Mouse (Mus musculus) bone marrow, adult 2 months (tissue): ENCODE results near the gene Rps6kb2. TPM values are rescaled to one million over a fixed set of nuclear protein-coding genes. Genes with fewer than 3 reads are reported as not detected.
A peak's percentile ranks its signal among the peaks of the same experiment; 100 is the strongest.

Source experiments
- H3K27ac ChIP-seq: fragments of 200-500 bp; 2 replicates; pipeline ENCODE4 v1.5.1; 2012; ENCODE audit warnings: low read depth, mild to moderate bottlenecking, control low read depth, inconsistent platforms, low read length; ENCODE audit not compliant: control insufficient read depth, poor library complexity, insufficient read depth
- H3K4me1 ChIP-seq: fragments of 200-500 bp; 2 replicates; pipeline ENCODE4 v1.6.1; 2011; ENCODE audit warnings: low read length; ENCODE audit not compliant: control insufficient read depth, insufficient read depth
- H3K4me3 ChIP-seq: fragments of 200-500 bp; replicated peaks from 2 replicates; pipeline ENCODE3; 2011; ENCODE audit warnings: mild to moderate bottlenecking, low read depth, low read length, control low read depth; ENCODE audit not compliant: control insufficient read depth
- CTCF ChIP-seq: fragments of 200-500 bp; IDR thresholded peaks from 2 replicates; pipeline ENCODE4 v1.5.1; 2011; ENCODE audit warnings: low read length, control low read depth; ENCODE audit not compliant: control insufficient read depth, insufficient read depth
- POLR2A ChIP-seq: fragments of 200-500 bp; IDR thresholded peaks from 2 replicates; pipeline ENCODE4 v1.6.1; 2011; ENCODE audit warnings: low read depth, mild to moderate bottlenecking, control low read depth, low read length, borderline replicate concordance; ENCODE audit not compliant: control insufficient read depth
- WGBS: fragments of 180-500 bp; shearing (Covaris S2); methylation state at CpG from one replicate; pipeline ENCODE4 v1.1.7; 2018; 5-methylcytosine and 5-hydroxymethylcytosine counted together
- polyA plus RNA-seq: library from polyadenylated mRNA; stranded (reverse); fragments of >200 nt; gene quantifications from 2 replicates; pipeline ENCODE4 v1.2.4, GENCODE M21; 2011; ENCODE audit warnings: low replicate concordance; ENCODE audit not compliant: missing spikeins, insufficient read depth, insufficient read length

Rps6kb2 gene
- polyA plus RNA-seq, 1 experiment: 86.1 TPM

DNA sequence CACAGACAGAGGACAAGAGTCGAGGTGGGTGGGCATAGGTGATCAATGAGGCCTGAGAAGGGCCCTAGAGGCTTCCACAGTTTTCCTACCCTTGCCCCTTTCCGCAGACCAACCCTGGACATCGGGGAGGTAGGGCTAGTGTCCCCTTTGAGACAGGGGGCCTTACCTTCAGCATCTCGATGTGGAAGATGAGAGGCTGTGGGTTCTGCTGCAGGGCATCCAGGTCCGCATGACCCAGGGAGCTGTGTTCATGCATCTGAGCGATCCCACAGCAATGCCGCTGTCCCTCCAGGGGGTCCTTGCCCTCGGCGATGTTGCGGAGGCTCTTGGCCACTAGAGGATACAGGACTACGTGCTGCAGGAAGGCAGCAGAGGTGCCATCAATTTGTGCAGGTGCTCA lies 47.3 kb downstream of the Rps6kb2 start:
- 90% methylated on average over 11 of the region's 11 CpGs for WGBS
- Histone ChIP-seq H3K4me1 (peaks cover 28% of the 10 kb centered on the region), H3K27ac (no peak overlapping the region), H3K4me3 (no peak overlapping the region)
- TF ChIP-seq CTCF: no peak
- no peak for TF ChIP-seq POLR2A

DNA sequence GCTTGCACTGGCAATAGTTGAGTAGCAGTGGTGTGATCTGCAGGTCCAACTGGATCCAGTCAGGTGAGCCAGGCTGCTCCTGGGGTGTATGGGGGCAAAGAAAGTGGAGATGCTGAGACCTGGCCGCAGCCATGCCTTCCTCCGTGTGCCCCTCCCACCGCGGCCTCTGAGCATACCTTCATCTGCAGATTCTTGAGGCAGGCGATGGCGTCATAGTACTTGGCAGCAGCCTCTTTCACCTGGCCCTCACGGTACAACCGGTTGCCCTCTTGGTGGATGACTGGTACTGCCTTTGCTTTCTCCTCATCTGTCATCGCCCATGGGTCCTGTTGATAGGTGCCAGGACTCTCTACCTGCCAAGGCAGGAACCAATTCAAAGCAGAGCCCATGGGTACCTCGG lies 48.0 kb downstream of the Rps6kb2 start:
- H3K4me3 ChIP-seq: no peak overlapping the region
- WGBS: 96% methylated on average over 10 of the region's 10 CpGs
- no peak for TF ChIP-seq CTCF
- no peak for TF ChIP-seq POLR2A
- H3K27ac ChIP-seq: no peak overlapping the region
- peaks cover 26% of the 10 kb centered on the region for H3K4me1 ChIP-seq

DNA sequence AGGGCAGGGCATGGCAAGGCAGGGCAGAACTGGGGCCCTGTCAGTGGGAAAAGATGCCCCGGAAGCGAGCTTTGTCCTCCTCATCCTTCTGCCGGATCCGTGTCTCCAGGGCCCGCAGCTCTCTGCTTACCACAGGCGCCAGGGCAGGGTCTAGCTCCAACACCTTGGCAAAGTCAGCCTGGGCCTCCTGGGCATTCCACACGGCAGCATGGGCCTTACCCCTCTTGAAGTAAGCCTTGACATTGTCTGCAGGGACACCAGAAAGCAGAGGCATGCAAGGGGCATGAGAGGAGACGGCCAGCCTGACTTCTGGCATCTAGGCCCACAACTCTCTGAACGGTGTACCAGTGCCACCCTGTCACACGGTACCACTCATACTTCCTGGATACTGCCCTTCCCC lies 48.6 kb downstream of the Rps6kb2 start:
- TF ChIP-seq CTCF (no peak), POLR2A (no peak)
- Histone ChIP-seq H3K4me1 (peaks cover 26% of the 10 kb centered on the region), H3K4me3 (no peak overlapping the region), H3K27ac (peak overlapping the region; percentile 94)
- WGBS: 71% methylated on average over 10 of the region's 10 CpGs

DNA sequence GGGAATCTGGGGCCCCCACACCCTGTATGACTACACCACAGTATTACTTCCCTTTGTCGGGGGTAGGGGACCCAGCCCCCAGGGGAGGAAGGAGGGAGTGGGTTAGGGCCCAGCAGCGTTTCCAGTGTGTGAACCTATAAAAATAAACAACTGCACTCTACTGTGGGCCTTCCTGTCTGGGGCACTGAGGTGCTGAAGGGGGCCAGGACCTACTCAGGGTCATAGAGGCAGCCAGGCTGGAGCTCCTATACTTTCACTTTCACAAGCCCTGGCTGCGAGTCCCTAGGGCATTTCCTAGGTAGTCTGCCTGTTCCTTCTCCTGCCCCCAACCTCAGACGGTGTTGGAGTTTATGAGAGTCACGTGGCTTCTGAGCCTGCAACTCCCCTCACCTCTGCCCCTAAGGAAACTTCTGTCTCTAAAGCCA lies 49.3 kb downstream of the Rps6kb2 start:
- H3K4me3 ChIP-seq: no peak overlapping the region
- H3K27ac ChIP-seq: peak overlapping the region; percentile 94
- TF ChIP-seq POLR2A: no peak
- no peak for TF ChIP-seq CTCF
- 2% methylated on average over 5 of the region's 5 CpGs for WGBS
- peaks cover 24% of the 10 kb centered on the region for H3K4me1 ChIP-seq

DNA sequence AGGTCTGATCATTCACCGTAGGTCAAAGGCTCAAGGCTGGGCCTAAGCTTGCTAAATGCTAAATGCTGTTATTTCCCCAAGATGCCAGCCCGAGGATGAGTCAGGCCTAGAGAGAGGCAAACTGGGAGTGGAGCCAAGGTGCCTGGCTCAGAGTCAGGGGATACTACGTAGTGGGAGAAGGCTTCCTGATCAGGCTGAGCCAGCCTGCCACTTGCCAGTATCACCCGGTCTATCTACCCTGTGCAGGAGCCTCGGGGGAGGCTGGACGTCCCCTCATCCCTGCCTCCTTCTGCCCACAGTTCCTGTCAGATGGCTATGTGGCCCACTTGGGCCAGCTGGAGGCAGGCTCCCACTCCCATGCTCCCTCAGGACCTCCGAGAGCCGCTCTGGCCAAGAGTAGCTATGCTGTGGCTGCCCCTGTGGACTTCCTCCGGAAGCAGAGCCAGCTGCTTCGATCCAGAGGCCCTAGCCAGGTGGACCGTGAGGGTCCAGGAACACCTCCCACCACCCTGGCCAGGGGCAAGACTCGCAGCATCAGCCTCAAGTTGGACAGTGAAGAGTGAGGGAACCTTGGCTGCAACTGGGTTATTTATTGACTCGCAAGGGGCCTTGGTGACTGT lies 49.9 kb downstream of the Rps6kb2 start:
- TF ChIP-seq CTCF: no peak
- peak; percentile 57; the same call in 1 of the 2 replicates for TF ChIP-seq POLR2A
- Histone ChIP-seq H3K27ac (peak overlapping the region; percentile 94), H3K4me3 (no peak overlapping the region), H3K4me1 (peaks cover 24% of the 10 kb centered on the region)
- WGBS: 2% methylated on average over 13 of the region's 13 CpGs

DNA sequence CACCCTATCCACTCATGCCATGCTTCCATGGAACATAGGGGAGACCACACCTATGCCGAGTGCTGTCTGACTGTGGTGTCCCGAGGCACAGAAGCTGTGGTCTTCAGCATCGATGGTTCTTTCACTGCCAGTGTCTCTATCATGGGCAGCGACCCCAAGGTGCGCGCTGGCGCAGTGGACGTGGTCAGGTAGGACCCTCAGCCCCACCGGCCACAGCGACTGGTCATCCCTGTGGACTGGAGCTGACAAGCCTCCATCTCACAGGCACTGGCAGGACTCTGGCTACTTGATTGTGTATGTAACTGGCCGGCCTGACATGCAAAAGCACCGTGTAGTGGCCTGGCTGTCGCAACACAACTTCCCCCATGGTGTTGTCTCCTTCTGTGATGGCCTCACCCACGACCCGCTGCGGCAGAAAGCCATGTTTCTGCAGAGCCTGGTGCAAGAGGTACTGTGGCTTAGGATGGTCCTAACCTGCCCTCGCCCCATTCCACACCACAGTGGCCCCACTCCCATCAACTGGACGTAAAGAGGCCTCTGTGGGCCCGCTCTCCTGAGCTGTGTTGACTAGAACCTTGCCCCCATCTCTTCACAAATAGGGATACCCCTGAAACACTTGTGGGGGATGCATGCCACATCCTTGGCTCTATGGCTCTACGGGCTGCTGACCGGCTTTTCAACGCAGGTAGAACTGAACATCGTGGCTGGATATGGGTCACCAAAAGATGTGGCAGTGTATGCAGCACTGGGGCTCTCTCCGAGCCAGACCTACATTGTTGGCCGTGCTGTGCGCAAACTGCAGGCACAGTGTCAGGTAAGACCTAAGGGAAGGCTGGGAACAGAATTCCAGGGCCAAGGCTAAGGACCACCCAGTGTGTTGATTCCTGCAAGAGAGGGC lies 50.8 kb downstream of the Rps6kb2 start:
- Histone ChIP-seq H3K4me1 (peaks cover 24% of the 10 kb centered on the region), H3K27ac (peak overlapping the region; percentile 94), H3K4me3 (no peak overlapping the region)
- TF ChIP-seq POLR2A (no peak), CTCF (no peak)
- WGBS: 74% methylated on average over 26 of the region's 26 CpGs

DNA sequence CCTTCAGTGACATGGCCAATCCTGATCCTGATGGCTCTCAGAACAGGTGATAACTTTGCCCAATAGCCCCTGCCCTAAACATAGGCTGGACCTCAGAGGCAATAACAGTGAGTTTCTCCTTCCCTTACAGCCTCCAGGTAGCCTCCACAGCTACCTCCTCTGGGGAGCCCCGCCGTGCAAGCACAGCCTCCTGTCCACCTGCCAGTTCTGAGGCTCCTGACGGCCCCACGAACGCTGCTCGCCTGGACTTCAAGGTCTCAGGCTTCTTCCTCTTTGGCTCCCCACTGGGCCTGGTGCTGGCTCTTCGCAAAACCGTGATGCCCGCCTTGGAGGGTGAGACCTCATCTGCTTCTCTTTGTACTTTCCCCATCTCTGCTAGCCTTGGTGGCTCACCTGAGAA lies 54.6 kb downstream of the Rps6kb2 start:
- Histone ChIP-seq H3K4me3 (no peak overlapping the region), H3K27ac (no peak overlapping the region), H3K4me1 (peaks cover 18% of the 10 kb centered on the region)
- no peak for TF ChIP-seq CTCF
- no peak for TF ChIP-seq POLR2A
- WGBS: 87% methylated on average over 9 of the region's 9 CpGs

DNA sequence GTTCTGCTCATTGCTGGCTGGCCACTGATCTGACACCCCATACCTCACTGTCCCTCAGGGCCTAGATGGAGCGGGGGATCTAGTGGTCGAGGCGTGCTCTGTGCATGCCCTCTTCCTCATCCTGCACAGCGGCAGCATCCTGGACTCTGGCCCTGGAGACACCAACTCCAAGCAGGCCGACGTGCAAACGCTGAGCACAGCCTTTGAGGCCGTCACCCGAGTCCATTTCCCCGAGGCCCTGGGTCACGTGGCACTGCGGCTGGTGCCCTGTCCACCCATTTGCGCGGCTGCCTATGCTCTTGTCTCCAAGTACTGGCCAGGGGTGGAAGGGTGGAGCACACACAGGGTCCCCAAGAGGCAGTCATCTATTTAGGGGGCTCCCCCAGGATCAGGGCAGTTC lies 56.5 kb downstream of the Rps6kb2 start:
- Histone ChIP-seq H3K4me3 (no peak overlapping the region), H3K27ac (no peak overlapping the region), H3K4me1 (peaks cover under 1% of the 10 kb centered on the region; the same call in 1 of the 2 replicates)
- TF ChIP-seq CTCF (no peak), POLR2A (no peak)
- 90% methylated on average over 14 of the region's 14 CpGs for WGBS
